Mouse (Mus musculus): ENCODE measurements at regions not wholly inside any gene's neighbourhood (a gene's known extent, or its start where the extent isn't known, plus 50 kb on each side); places are given as distances from the start of the nearest gene placed in this dataset.

DNA sequence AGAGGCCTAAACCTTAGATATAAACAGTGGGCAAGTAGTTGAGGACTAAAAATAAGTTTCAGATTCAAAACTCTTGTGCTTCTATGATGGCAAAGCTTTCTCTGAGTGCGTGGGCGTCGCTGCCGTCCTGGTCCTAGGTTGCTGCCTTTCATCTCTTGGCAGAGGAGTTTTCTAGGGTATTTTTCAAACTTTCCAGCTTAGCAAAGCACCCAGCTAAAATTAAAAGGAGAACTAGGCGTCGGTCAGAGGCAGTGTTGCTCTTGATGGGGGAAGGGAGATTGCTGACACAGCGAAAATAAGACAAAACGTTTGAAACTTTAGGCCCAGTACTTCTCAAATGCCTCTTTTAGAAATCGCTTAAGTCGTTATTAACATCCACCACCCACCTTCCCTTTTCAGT lies 80.1 kb upstream of the Zeb2 start:
- TF ChIP-seq CTCF (IDR thresholded peaks at IDR 0.05; ENCODE audit: low read depth): no peak
- TF ChIP-seq EP300 (IDR thresholded peaks at IDR 0.05; ENCODE audit: low read depth): no peak
